In the genomic region with DNA sequence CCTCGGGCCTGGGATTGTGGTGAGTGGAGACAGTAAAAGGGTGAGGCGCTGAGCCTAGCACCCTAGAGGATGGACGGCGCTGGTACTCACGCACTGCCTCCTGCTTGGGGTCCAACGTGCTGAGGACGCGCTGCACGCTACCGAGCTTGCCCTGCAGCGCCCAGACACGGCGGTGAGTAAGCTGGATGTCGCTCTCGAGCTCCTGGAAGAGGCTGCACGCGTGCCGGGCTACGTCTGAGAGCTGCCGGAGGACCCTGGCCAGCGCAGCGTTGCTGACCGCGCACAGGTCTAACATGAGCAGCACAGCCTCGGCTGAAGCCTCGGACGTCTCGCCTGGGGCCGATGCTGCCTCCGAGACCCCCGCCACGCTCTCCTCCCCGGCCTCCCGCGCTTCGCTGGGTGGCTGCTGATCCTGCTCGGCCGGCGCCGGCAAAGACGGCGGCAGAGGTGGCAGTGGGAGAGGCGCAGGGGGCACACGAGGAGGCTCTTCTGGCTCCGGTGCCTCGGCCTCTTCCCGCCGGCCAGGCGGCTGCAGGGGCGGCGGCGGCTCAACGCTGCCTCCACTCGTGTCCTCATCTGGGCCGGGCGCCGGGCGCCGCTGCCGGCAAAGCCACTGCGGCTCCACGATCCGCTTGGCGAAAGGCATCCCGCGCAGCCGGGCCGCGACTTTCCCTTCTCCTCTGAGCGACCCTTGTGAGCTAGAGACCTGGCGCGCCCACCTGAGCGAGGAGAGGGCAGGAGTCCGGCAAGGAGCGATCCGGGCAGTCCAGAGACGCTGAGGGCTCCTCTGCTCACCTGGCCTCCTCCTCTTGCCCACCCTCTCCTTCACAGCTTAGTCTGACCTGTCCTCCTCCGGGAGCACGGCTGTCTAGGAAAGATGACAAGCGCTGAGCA, we compare ENCODE assay signal across 7 mouse cellular contexts. TPM values are rescaled to one million over a fixed set of nuclear protein-coding genes. Genes with fewer than 3 reads are reported as not detected.
DNase-seq lines count a peak whose midpoint lies in the region; ATAC-seq and TF ChIP-seq lines count a peak whose summit lies in the region.

No protein-coding gene starts in this region.

- no peaks in the 10 kb centered on the region for H3K36me3 ChIP-seq in forebrain, embryonic 12.5 days (replicated peaks)
- no peaks in the 10 kb centered on the region for H3K36me3 ChIP-seq in hindbrain, embryonic 13.5 days
- H3K36me3 ChIP-seq in limb, embryonic 13.5 days: no peaks in the 10 kb centered on the region
- H3K36me3 ChIP-seq in midbrain, embryonic 15.5 days (replicated peaks): no peaks in the 10 kb centered on the region
- H3K36me3 ChIP-seq in testis, adult 2 months (ENCODE audit: control insufficient read depth, insufficient read depth, low read length): no peaks in the 10 kb centered on the region

- no peaks in the 10 kb centered on the region for H3K9me3 ChIP-seq in forebrain, embryonic 12.5 days
- no peaks in the 10 kb centered on the region for H3K9me3 ChIP-seq in hindbrain, embryonic 13.5 days
- no peaks in the 10 kb centered on the region for H3K9me3 ChIP-seq in limb, embryonic 13.5 days
- H3K9me3 ChIP-seq in midbrain, embryonic 15.5 days: no peaks in the 10 kb centered on the region

- H3K27me3 ChIP-seq in forebrain, embryonic 12.5 days: peaks cover 47% of the 10 kb centered on the region
- peaks cover 58% of the 10 kb centered on the region; the same call in 1 of the 2 replicates for H3K27me3 ChIP-seq in hindbrain, embryonic 13.5 days
- peaks cover 66% of the 10 kb centered on the region for H3K27me3 ChIP-seq in limb, embryonic 13.5 days
- peaks cover 8% of the 10 kb centered on the region; the same call in 1 of the 2 replicates for H3K27me3 ChIP-seq in midbrain, embryonic 15.5 days (replicated peaks)
- no peaks in the 10 kb centered on the region for H3K27me3 ChIP-seq in testis, adult 2 months (ENCODE audit: control insufficient read depth, insufficient read depth, low read length)

- H3K4me1 ChIP-seq in forebrain, embryonic 12.5 days: peaks cover 12% of the 10 kb centered on the region
- peaks cover 14% of the 10 kb centered on the region for H3K4me1 ChIP-seq in hindbrain, embryonic 13.5 days (replicated peaks)
- peaks cover 17% of the 10 kb centered on the region for H3K4me1 ChIP-seq in limb, embryonic 13.5 days
- peaks cover 13% of the 10 kb centered on the region; the same call in 1 of the 2 replicates for H3K4me1 ChIP-seq in midbrain, embryonic 15.5 days
- peaks cover 11% of the 10 kb centered on the region for H3K4me1 ChIP-seq in testis, adult 2 months (ENCODE audit: control insufficient read depth, insufficient read depth, low read length)

- no peak for TF ChIP-seq POLR2A in testis, adult 2 months (IDR thresholded peaks at IDR 0.05; ENCODE audit: control insufficient read depth, low read depth, low read length)

- TF ChIP-seq CTCF in testis, adult 2 months (IDR thresholded peaks at IDR 0.05; ENCODE audit: control insufficient read depth, insufficient read depth, insufficient replicate concordance, low read depth, low read length): no peak

- H3K4me2 ChIP-seq in forebrain, embryonic 12.5 days: peak overlapping the region; percentile 70
- peak overlapping the region; percentile 71 for H3K4me2 ChIP-seq in hindbrain, embryonic 13.5 days
- H3K4me2 ChIP-seq in limb, embryonic 13.5 days (replicated peaks): peak overlapping the region; percentile 73
- H3K4me2 ChIP-seq in midbrain, embryonic 15.5 days: peak overlapping the region; percentile 71

- ATAC-seq in cerebellum, adult (ENCODE audit: insufficient number of reproducible peaks, low FRiP score, low TSS enrichment): peak; percentile 43
- ATAC-seq in forebrain, embryonic 12.5 days (ENCODE audit: low FRiP score): peak; percentile 70
- ATAC-seq in hindbrain, embryonic 13.5 days (ENCODE audit: low FRiP score): peak; percentile 79
- peak; percentile 51 for ATAC-seq in limb, embryonic 13.5 days (ENCODE audit: low FRiP score, low read depth)
- ATAC-seq in midbrain, embryonic 15.5 days (replicated peaks): peak; percentile 80

- WGBS in forebrain, embryonic 12.5 days: 19% methylated on average over 53 of the region's 80 CpGs
- 22% methylated on average over 48 of the region's 80 CpGs for WGBS in hindbrain, embryonic 13.5 days
- WGBS in limb, embryonic 13.5 days: 15% methylated on average over 52 of the region's 80 CpGs
- 21% methylated on average over 61 of the region's 80 CpGs for WGBS in midbrain, embryonic 15.5 days

- peak overlapping the region; percentile 19; the same call in 1 of the 2 replicates for H3K27ac ChIP-seq in forebrain, embryonic 12.5 days
- H3K27ac ChIP-seq in hindbrain, embryonic 13.5 days: peak overlapping the region; percentile 75
- H3K27ac ChIP-seq in limb, embryonic 13.5 days: peak overlapping the region; percentile 61; the same call in 1 of the 2 replicates
- peak overlapping the region; percentile 79 for H3K27ac ChIP-seq in midbrain, embryonic 15.5 days
- H3K27ac ChIP-seq in testis, adult 2 months (ENCODE audit: control insufficient read depth, insufficient read depth, low read depth, low read length): no peak overlapping the region; the same call in 1 of the 2 replicates

- H3K9ac ChIP-seq in forebrain, embryonic 12.5 days: peak overlapping the region; percentile 74
- peak overlapping the region; percentile 81 for H3K9ac ChIP-seq in hindbrain, embryonic 13.5 days
- H3K9ac ChIP-seq in limb, embryonic 13.5 days: peak overlapping the region; percentile 78
- H3K9ac ChIP-seq in midbrain, embryonic 15.5 days: peak overlapping the region; percentile 64

- H3K4me3 ChIP-seq in forebrain, embryonic 12.5 days (replicated peaks): peak overlapping the region; percentile 59
- peak overlapping the region; percentile 59 for H3K4me3 ChIP-seq in hindbrain, embryonic 13.5 days
- peak overlapping the region; percentile 60 for H3K4me3 ChIP-seq in limb, embryonic 13.5 days
- peak overlapping the region; percentile 67 for H3K4me3 ChIP-seq in midbrain, embryonic 15.5 days
- H3K4me3 ChIP-seq in testis, adult 2 months (ENCODE audit: control insufficient read depth, low read depth, low read length): peak overlapping the region; percentile 72

- peak; percentile 39 for DNase-seq in R1 (ENCODE audit: low read depth, low spot score)

RNA-seq across cellular contexts. Expression of a gene that starts 0.5 kb away (rescaled TPM):
- 3.2 TPM in 2 replicates for polyA plus RNA-seq in forebrain, embryonic 12.5 days (2016; fragmentation: Nextera tagmentation; extraction: Ambion mirVana)
- polyA plus RNA-seq in hindbrain, embryonic 13.5 days (2015; fragmentation: Nextera tagmentation; extraction: Ambion mirVana): 2.5 and 2.9 TPM in 2 replicates
- 3.0 and 3.1 TPM in 2 replicates for polyA plus RNA-seq in limb, embryonic 13.5 days (2015; fragmentation: Nextera tagmentation; extraction: Ambion mirVana)
- polyA plus RNA-seq in midbrain, embryonic 15.5 days (2015; fragmentation: Nextera tagmentation; extraction: Ambion mirVana): 3.7 and 3.9 TPM in 2 replicates
- polyA plus RNA-seq in testis, adult 2 months (2012; rRNA removed): 0.24 and 0.51 TPM in 2 replicates
